Mouse (Mus musculus) liver, embryonic 13.5 days (tissue): Measurements from ENCODE around the gene Rab19. TPM values are rescaled to one million over a fixed set of nuclear protein-coding genes. Genes with fewer than 3 reads are reported as not detected.

Source experiments
- ATAC-seq: fragments of 200-750 bp; cut with Nextera tagmentation; 2 replicates; pipeline ENCODE4 v1.8.0; 2017; ENCODE audit warnings: low read depth, mild to moderate bottlenecking, moderate number of reproducible peaks, moderate library complexity
- DNase-seq: peaks from one replicate; pipeline ENCODE4 v3.0.0; 2022
- H3K27ac ChIP-seq: fragments of 300-500 bp; sonication (generic); 2 replicates; pipeline ENCODE4 v1.5.1; 2015; ENCODE audit warnings: moderate library complexity, mild to moderate bottlenecking, inconsistent platforms
- H3K27me3 ChIP-seq: fragments of 300-500 bp; sonication (generic); 2 replicates; pipeline ENCODE4 v1.6.1; 2015; ENCODE audit warnings: mild to moderate bottlenecking, inconsistent platforms
- H3K36me3 ChIP-seq: fragments of 300-500 bp; sonication (generic); 2 replicates; pipeline ENCODE4 v1.6.1; 2015; ENCODE audit warnings: mild to moderate bottlenecking, inconsistent platforms
- H3K4me1 ChIP-seq: fragments of 300-500 bp; sonication (generic); replicated peaks from 2 replicates; pipeline ENCODE4 v1.6.1; 2015; ENCODE audit warnings: inconsistent platforms
- H3K4me2 ChIP-seq: fragments of 300-500 bp; sonication (generic); 2 replicates; pipeline ENCODE4 v1.6.1; 2015; ENCODE audit warnings: inconsistent platforms, mild to moderate bottlenecking, moderate library complexity
- H3K4me3 ChIP-seq: fragments of 300-500 bp; sonication (generic); replicated peaks from 2 replicates; pipeline ENCODE4 v1.5.1; 2015; ENCODE audit warnings: mild to moderate bottlenecking, inconsistent platforms
- H3K9ac ChIP-seq: fragments of 300-500 bp; sonication (generic); 2 replicates; pipeline ENCODE4 v1.6.1; 2015; ENCODE audit warnings: mild to moderate bottlenecking, inconsistent platforms
- H3K9me3 ChIP-seq: fragments of 300-500 bp; sonication (generic); replicated peaks from 2 replicates; pipeline ENCODE4 v1.6.1; 2016; ENCODE audit warnings: inconsistent platforms
- WGBS: fragments of 180-500 bp; shearing (Covaris S2); methylation state at CpG from one replicate; pipeline ENCODE4 v1.1.7; 2015; ENCODE audit not compliant: insufficient replicate concordance; 5-methylcytosine and 5-hydroxymethylcytosine counted together
- polyA plus RNA-seq: library from polyadenylated mRNA; unstranded; fragments of >200 nt; fragmentation: Nextera tagmentation; extraction: Ambion mirVana; gene quantifications from 2 replicates; pipeline ENCODE4 v1.2.1, GENCODE M21; 2015

Gene Rab19
- polyA plus RNA-seq, 1 experiment from 2014 or later = 0.18 TPM

- Histone ChIP-seq H3K27me3 (peaks cover 8% of the 10 kb centered on the region), H3K4me3 (peak overlapping the region; percentile 99), H3K4me1 (peaks cover 76% of the 10 kb centered on the region), H3K27ac (peak overlapping the region; percentile 99), H3K4me2 (peak overlapping the region; percentile 73), H3K36me3 (peaks cover 19% of the 10 kb centered on the region), H3K9ac (peak overlapping the region; percentile 98), H3K9me3 (no peaks in the 10 kb centered on the region)
- DNase-seq (no peak), ATAC-seq (no peak)
- WGBS = under 1% methylated on average over 43 of the region's 43 CpGs
These were observed 38.4 kb downstream of the Rab19 start for GRCm38 (mm10) chr6:39419386-39419850.

DNA sequence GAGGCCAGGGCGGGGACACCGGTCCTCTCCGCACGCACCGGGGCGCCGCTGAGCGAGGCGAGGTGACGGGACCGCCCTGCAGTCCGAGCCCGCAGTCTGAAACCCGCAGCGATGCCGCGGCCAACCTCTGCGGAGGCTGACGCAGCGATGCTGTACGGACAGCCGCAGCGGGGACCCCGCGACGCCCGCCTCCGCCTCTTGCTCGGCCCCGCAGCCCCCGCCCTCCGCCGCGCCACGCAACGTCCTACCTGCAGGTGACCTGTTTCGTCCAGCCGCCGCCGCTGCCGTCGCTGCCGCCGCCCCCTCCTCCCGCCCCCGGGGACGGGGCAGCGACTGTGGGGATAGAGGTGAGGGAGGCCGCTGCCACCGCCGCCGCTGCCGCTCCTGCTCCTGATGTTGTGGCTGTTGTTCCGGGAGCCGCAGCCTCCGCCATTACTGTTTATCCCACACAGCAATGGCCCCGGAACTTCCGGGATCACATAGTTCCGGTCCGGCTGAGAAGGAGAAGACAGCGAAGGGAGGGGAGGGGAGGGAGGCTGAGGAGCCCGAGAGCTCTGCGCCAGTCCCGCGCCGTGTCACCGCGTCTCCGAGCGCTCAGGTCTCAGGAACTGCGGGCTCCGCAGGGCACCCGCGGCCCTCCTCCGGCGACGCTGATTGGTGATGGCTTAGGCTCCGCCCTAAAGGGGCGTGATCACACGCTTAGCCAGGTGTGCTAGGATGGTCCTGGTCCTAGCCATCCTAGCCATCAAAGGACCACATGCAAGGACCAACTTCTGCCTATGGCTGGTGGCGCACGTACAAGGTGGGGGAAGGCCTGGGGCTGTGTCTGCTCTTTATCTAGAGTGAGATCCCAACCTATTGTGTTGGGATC is 39.1 kb downstream of the Rab19 start, which contains the start of gene Mkrn1:
Mkrn1 (minus strand) TSS at position 612 of the 871 bp plus-strand sequence.
- Histone ChIP-seq H3K27ac (peak within 1 kb of the TSS; percentile 99), H3K27me3 (peaks cover 8% of the 10 kb centered on the region), H3K4me2 (peak within 1 kb of the TSS; percentile 73), H3K9me3 (no peaks in the 10 kb centered on the region), H3K4me1 (peaks cover 78% of the 10 kb centered on the region), H3K9ac (peak within 1 kb of the TSS; percentile 98), H3K4me3 (peak within 1 kb of the TSS; percentile 99), H3K36me3 (peaks cover 15% of the 10 kb centered on the region)
- ATAC-seq (peak; percentile 86), DNase-seq (peak; percentile 82)
- under 1% methylated on average over 82 of the region's 82 CpGs for WGBS

- no peak for DNase-seq
- Histone ChIP-seq H3K9ac (peak overlapping the region; percentile 98), H3K27ac (peak overlapping the region; percentile 99), H3K36me3 (peaks cover 12% of the 10 kb centered on the region), H3K9me3 (no peaks in the 10 kb centered on the region), H3K4me1 (peaks cover 85% of the 10 kb centered on the region), H3K4me3 (peak overlapping the region; percentile 99), H3K4me2 (peak overlapping the region; percentile 73), H3K27me3 (peaks cover 8% of the 10 kb centered on the region)
- no peak for ATAC-seq
- 40% methylated on average over 4 of the region's 4 CpGs for WGBS
These were observed 39.9 kb downstream of the Rab19 start for GRCm38 (mm10) chr6:39420867-39421266.

- Histone ChIP-seq H3K9me3 (no peaks in the 10 kb centered on the region), H3K27me3 (peaks cover 8% of the 10 kb centered on the region), H3K4me3 (0 out of 2 replicates have a peak overlapping the region, but pooled peaks have one; percentile 3), H3K4me1 (peaks cover 84% of the 10 kb centered on the region), H3K9ac (peak overlapping the region; percentile 65), H3K4me2 (peak overlapping the region; percentile 45), H3K36me3 (no peaks in the 10 kb centered on the region), H3K27ac (peak overlapping the region; percentile 94)
- DNase-seq = no peak
- 35% methylated on average over 6 of the region's 6 CpGs for WGBS
- ATAC-seq = no peak
These were observed 42.2 kb downstream of the Rab19 start for GRCm38 (mm10) chr6:39423130-39423551.

DNA sequence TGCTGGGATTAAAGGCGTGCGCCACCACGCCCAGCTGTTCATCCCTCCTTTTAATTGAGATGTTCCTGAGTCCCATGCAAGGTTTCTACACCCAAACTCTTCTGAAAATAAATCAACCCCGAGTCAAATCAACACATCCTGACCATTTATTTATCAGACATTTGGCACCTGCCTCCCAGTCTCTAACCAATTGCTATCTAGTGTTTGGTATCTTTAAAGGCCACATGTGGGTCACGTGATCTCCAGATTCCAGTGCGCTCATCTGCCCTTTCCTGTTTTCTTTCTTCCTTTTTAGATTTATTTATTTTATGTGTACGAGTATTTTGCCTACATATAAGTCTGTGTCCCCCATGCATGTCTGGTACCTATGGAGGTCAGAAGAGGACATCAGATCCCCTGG is 42.7 kb downstream of the Rab19 start:
- peaks cover 84% of the 10 kb centered on the region for H3K4me1 ChIP-seq
- H3K4me2 ChIP-seq = peak overlapping the region; percentile 45

GRCm38 (mm10) chr6:39425181-39425580 is 44.2 kb downstream of the Rab19 start:
- Histone ChIP-seq H3K9me3 (no peaks in the 10 kb centered on the region), H3K4me1 (peaks cover 92% of the 10 kb centered on the region)

More for the DNA sequence above, 42.7 kb downstream of the Rab19 start:
- WGBS = 57% methylated on average over 7 of the region's 7 CpGs
- Histone ChIP-seq H3K27me3 (0 out of 2 replicates have a peak, but pooled peaks cover 5% of the 10 kb centered on the region), H3K9me3 (no peaks in the 10 kb centered on the region), H3K27ac (peak overlapping the region; percentile 94), H3K36me3 (no peaks in the 10 kb centered on the region), H3K9ac (peak overlapping the region; percentile 65; the same call in 1 of the 2 replicates), H3K4me3 (no peak overlapping the region)
- DNase-seq = peak; percentile 64
- peak; percentile 23 for ATAC-seq

GRCm38 (mm10) chr6:39426725-39427124 is 45.8 kb downstream of the Rab19 start:
- DNase-seq = no peak
- Histone ChIP-seq H3K4me2 (no peak overlapping the region), H3K27ac (peak overlapping the region; percentile 94), H3K9ac (peak overlapping the region; percentile 19; the same call in 1 of the 2 replicates), H3K4me1 (peaks cover 88% of the 10 kb centered on the region), H3K27me3 (0 out of 2 replicates have a peak, but pooled peaks cover 4% of the 10 kb centered on the region), H3K4me3 (no peak overlapping the region), H3K9me3 (no peaks in the 10 kb centered on the region), H3K36me3 (no peaks in the 10 kb centered on the region)
- no peak for ATAC-seq
- 67% methylated on average over 4 of the region's 4 CpGs for WGBS

More at GRCm38 (mm10) chr6:39425181-39425580, 44.2 kb downstream of the Rab19 start:
- no peaks in the 10 kb centered on the region for H3K36me3 ChIP-seq
- peak overlapping the region; percentile 34; the same call in 1 of the 2 replicates for H3K9ac ChIP-seq
- peak overlapping the region; percentile 94 for H3K27ac ChIP-seq
- H3K27me3 ChIP-seq = 0 out of 2 replicates have a peak, but pooled peaks cover 5% of the 10 kb centered on the region
- no peak overlapping the region for H3K4me3 ChIP-seq
- ATAC-seq (peak; percentile 44), DNase-seq (no peak)
- peak overlapping the region; percentile 28 for H3K4me2 ChIP-seq
- 25% methylated on average over 2 of the region's 2 CpGs for whole genome bisulfite sequencing

- peak overlapping the region; percentile 96 for H3K27ac ChIP-seq
- WGBS = 52% methylated on average over 4 of the region's 4 CpGs
- no peak overlapping the region for H3K4me3 ChIP-seq
- ATAC-seq = peak; percentile 47
- H3K36me3 ChIP-seq = no peaks in the 10 kb centered on the region
- H3K4me1 ChIP-seq = peaks cover 88% of the 10 kb centered on the region
- no peaks in the 10 kb centered on the region for H3K27me3 ChIP-seq
- peak overlapping the region; percentile 70 for H3K9ac ChIP-seq
- no peak for DNase-seq
- H3K4me2 ChIP-seq = peak overlapping the region; percentile 34
- no peaks in the 10 kb centered on the region for H3K9me3 ChIP-seq
These were observed 46.5 kb downstream of the Rab19 start for GRCm38 (mm10) chr6:39427276-39428003.

GRCm38 (mm10) chr6:39429007-39429788 is 48.2 kb downstream of the Rab19 start:
- no peaks in the 10 kb centered on the region for H3K36me3 ChIP-seq
- 0 out of 2 replicates have a peak overlapping the region, but pooled peaks have one; percentile 10 for H3K4me3 ChIP-seq
- ATAC-seq = peak; percentile 80
- H3K27ac ChIP-seq = peak overlapping the region; percentile 96
- DNase-seq = peak; percentile 70
- peaks cover 83% of the 10 kb centered on the region for H3K4me1 ChIP-seq
- H3K9ac ChIP-seq = peak overlapping the region; percentile 70
- no peaks in the 10 kb centered on the region for H3K9me3 ChIP-seq
- H3K27me3 ChIP-seq = no peaks in the 10 kb centered on the region
- H3K4me2 ChIP-seq = peak overlapping the region; percentile 54
- 44% methylated on average over 6 of the region's 6 CpGs for WGBS

DNA sequence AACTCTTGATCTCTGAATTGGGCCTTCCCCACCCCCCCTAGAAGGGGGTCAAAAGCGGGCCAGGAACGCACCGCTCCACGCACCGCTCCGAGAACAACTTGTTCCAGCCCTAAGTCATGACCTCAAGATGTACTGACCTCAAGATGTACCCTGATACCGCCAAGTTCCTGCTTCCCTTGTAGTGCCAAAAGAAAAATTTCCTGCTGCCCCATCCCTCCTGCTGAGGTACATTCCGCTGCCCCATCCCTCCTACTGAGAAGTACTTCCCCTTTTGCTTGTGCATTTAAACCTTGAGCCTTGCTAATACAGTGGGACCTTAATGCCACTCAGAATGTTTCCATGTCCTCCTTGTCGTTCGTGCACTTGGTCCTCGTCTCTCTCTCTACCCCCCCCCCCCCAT is 49.7 kb downstream of the Rab19 start:
- WGBS = 63% methylated on average over 11 of the region's 11 CpGs
- peak overlapping the region; percentile 96 for H3K27ac ChIP-seq
- ATAC-seq (no peak), DNase-seq (no peak)
- H3K9ac ChIP-seq = peak overlapping the region; percentile 70
- H3K4me2 ChIP-seq = no peak overlapping the region
- no peaks in the 10 kb centered on the region for H3K27me3 ChIP-seq
- no peaks in the 10 kb centered on the region for H3K9me3 ChIP-seq
- peaks cover 83% of the 10 kb centered on the region for H3K4me1 ChIP-seq
- no peaks in the 10 kb centered on the region for H3K36me3 ChIP-seq
- no peak overlapping the region for H3K4me3 ChIP-seq
